Mouse (Mus musculus) ES-Bruce4 (cell line): ENCODE results near the gene Lrp8. TPM values are rescaled to one million over a fixed set of nuclear protein-coding genes. Genes with fewer than 3 reads are reported as not detected.

Experiments
- H3K27ac ChIP-seq: 2 replicates; pipeline ENCODE4 v1.5.1; 2012; ENCODE audit warnings: low read length, inconsistent platforms; ENCODE audit not compliant: insufficient read depth
- H3K27me3 ChIP-seq: 2 replicates; pipeline ENCODE4 v1.6.1; 2012; ENCODE audit warnings: mild to moderate bottlenecking, low read length, inconsistent platforms; ENCODE audit not compliant: control insufficient read depth, poor library complexity, insufficient read depth, severe bottlenecking
- H3K36me3 ChIP-seq: 2 replicates; pipeline ENCODE4 v1.6.1; 2012; ENCODE audit warnings: inconsistent platforms, mild to moderate bottlenecking, low read length, moderate library complexity; ENCODE audit not compliant: control insufficient read depth, poor library complexity, insufficient read depth, severe bottlenecking
- H3K4me1 ChIP-seq: one replicate; pipeline ENCODE4 v1.8.1; 2011; ENCODE audit warnings: low read length; ENCODE audit not compliant: control insufficient read depth, insufficient read depth
- H3K4me3 ChIP-seq: 2 replicates; pipeline ENCODE4 v1.5.1; 2011; ENCODE audit warnings: low read depth, mild to moderate bottlenecking, low read length
- H3K9ac ChIP-seq: 2 replicates; pipeline ENCODE4 v1.6.1; 2012; ENCODE audit warnings: low read depth, mild to moderate bottlenecking, inconsistent platforms; ENCODE audit not compliant: poor library complexity, severe bottlenecking
- H3K9me3 ChIP-seq: replicated peaks from 2 replicates; pipeline ENCODE4 v1.6.1; 2012; ENCODE audit warnings: mild to moderate bottlenecking, low read length, inconsistent platforms; ENCODE audit not compliant: control insufficient read depth, poor library complexity, insufficient read depth, severe bottlenecking
- CTCF ChIP-seq: IDR thresholded peaks from one replicate; pipeline ENCODE4 v1.8.1; 2011; ENCODE audit warnings: low read depth, low read length
- EP300 ChIP-seq: IDR thresholded peaks from 2 replicates; pipeline ENCODE4 v1.6.1; 2011; ENCODE audit warnings: low read depth, low read length; ENCODE audit not compliant: insufficient read depth
- POLR2A ChIP-seq: IDR thresholded peaks from one replicate; pipeline ENCODE4 v1.8.1; 2011; ENCODE audit warnings: low read length; ENCODE audit not compliant: insufficient read depth
- polyA plus RNA-seq: library from polyadenylated mRNA; stranded (reverse); fragments of >200 nt; gene quantifications from 2 replicates; pipeline ENCODE4 v1.2.4, GENCODE M21; 2011; ENCODE audit warnings: low read depth; ENCODE audit not compliant: missing spikeins, insufficient read depth, insufficient read length

Lrp8 gene
- polyA plus RNA-seq, 1 experiment, result 26.8 TPM

- no peaks in the 10 kb centered on the region for H3K4me1 ChIP-seq
- no peaks in the 10 kb centered on the region for H3K27me3 ChIP-seq
- H3K4me3 ChIP-seq, result no peak overlapping the region
- no peak overlapping the region for H3K9ac ChIP-seq
- no peak overlapping the region for H3K27ac ChIP-seq
- H3K9me3 ChIP-seq, result no peaks in the 10 kb centered on the region
- H3K36me3 ChIP-seq, result no peaks in the 10 kb centered on the region
- no peak for TF ChIP-seq POLR2A
- TF ChIP-seq CTCF, result no peak
- TF ChIP-seq EP300, result no peak
Observed at GRCm38 (mm10) chr4:107823511-107823910, 21.4 kb downstream of the Lrp8 start.

GRCm38 (mm10) chr4:107828727-107829218 lies 26.7 kb downstream of the Lrp8 start:
- H3K27me3 ChIP-seq, result no peaks in the 10 kb centered on the region
- H3K4me1 ChIP-seq, result no peaks in the 10 kb centered on the region
- TF ChIP-seq EP300 (no peak), CTCF (no peak), POLR2A (no peak)
- H3K36me3 ChIP-seq, result no peaks in the 10 kb centered on the region
- no peak overlapping the region for H3K27ac ChIP-seq
- H3K9ac ChIP-seq, result no peak overlapping the region
- H3K4me3 ChIP-seq, result no peak overlapping the region
- no peaks in the 10 kb centered on the region for H3K9me3 ChIP-seq

- no peak for TF ChIP-seq POLR2A
- no peak for TF ChIP-seq CTCF
- Histone ChIP-seq H3K4me3 (no peak overlapping the region), H3K27me3 (no peaks in the 10 kb centered on the region), H3K9me3 (no peaks in the 10 kb centered on the region), H3K4me1 (no peaks in the 10 kb centered on the region), H3K36me3 (no peaks in the 10 kb centered on the region), H3K9ac (no peak overlapping the region), H3K27ac (no peak overlapping the region)
Observed at GRCm38 (mm10) chr4:107829675-107830074, 27.6 kb downstream of the Lrp8 start.

- Histone ChIP-seq H3K4me3 (no peak overlapping the region), H3K9ac (no peak overlapping the region), H3K27ac (no peak overlapping the region), H3K27me3 (no peaks in the 10 kb centered on the region), H3K4me1 (no peaks in the 10 kb centered on the region), H3K36me3 (no peaks in the 10 kb centered on the region), H3K9me3 (no peaks in the 10 kb centered on the region)
- TF ChIP-seq CTCF (no peak), POLR2A (no peak), EP300 (no peak)
Observed at GRCm38 (mm10) chr4:107830189-107830588, 28.1 kb downstream of the Lrp8 start.

- no peak overlapping the region for H3K4me3 ChIP-seq
- H3K27ac ChIP-seq, result no peak overlapping the region
- H3K27me3 ChIP-seq, result no peaks in the 10 kb centered on the region
- TF ChIP-seq EP300 (no peak), POLR2A (no peak), CTCF (no peak)
- no peaks in the 10 kb centered on the region for H3K36me3 ChIP-seq
- no peak overlapping the region for H3K9ac ChIP-seq
- no peaks in the 10 kb centered on the region for H3K9me3 ChIP-seq
- no peaks in the 10 kb centered on the region for H3K4me1 ChIP-seq
Observed at GRCm38 (mm10) chr4:107830821-107831221, 28.8 kb downstream of the Lrp8 start.

GRCm38 (mm10) chr4:107831678-107832077 lies 29.6 kb downstream of the Lrp8 start:
- H3K36me3 ChIP-seq, result no peaks in the 10 kb centered on the region
- H3K27ac ChIP-seq, result no peak overlapping the region
- H3K9ac ChIP-seq, result no peak overlapping the region
- H3K4me1 ChIP-seq, result no peaks in the 10 kb centered on the region
- no peaks in the 10 kb centered on the region for H3K9me3 ChIP-seq
- TF ChIP-seq POLR2A, result no peak
- H3K27me3 ChIP-seq, result no peaks in the 10 kb centered on the region
- no peak overlapping the region for H3K4me3 ChIP-seq
